Comparison of ENCODE assay signal across 8 mouse cellular contexts in genomic region chr13:51845591-51846191, GRCm38 (mm10). TPM values are rescaled to one million over a fixed set of nuclear protein-coding genes. Genes with fewer than 3 reads are reported as not detected.
DNase-seq lines count a peak whose midpoint lies in the region; ATAC-seq and TF ChIP-seq lines count a peak whose summit lies in the region.

No protein-coding gene starts in this region.

- under 1% methylated on average over 45 of the region's 45 CpGs for WGBS in hindbrain, embryonic 13.5 days

- H3K79me2 ChIP-seq in MEL (ENCODE audit: control insufficient read depth, insufficient read depth, low read length, poor library complexity): peaks cover 16% of the 10 kb centered on the region

- peak; percentile 73 for TF ChIP-seq RAD21 in MEL (IDR thresholded peaks at IDR 0.05; ENCODE audit: low read depth, low read length)

- H3K9me3 ChIP-seq in MEL (replicated peaks; ENCODE audit: insufficient read depth, low read length): no peaks in the 10 kb centered on the region
- H3K9me3 ChIP-seq in hindbrain, embryonic 13.5 days: no peaks in the 10 kb centered on the region

- H3K4me2 ChIP-seq in hindbrain, embryonic 13.5 days: peak overlapping the region; percentile 88

- H3K36me3 ChIP-seq in MEL (ENCODE audit: control insufficient read depth in 1 of 2, insufficient read depth in 2 of 2, low read length in 2 of 2): peaks cover 0 to 7% of the 10 kb centered on the region in 2 experiments; a peak in 2 of 4 replicates
- no peaks in the 10 kb centered on the region for H3K36me3 ChIP-seq in hindbrain, embryonic 13.5 days

- DNase-seq in MEL (ENCODE audit: low read depth, low spot score): peak; percentile 90
- DNase-seq in cerebellum, adult 8-10 months: peak; percentile 86
- DNase-seq in frontal cortex, postnatal 10 days (ENCODE audit: low spot score in 2 of 2): peak; percentile 67 to 81
- peak; percentile 88 to 92 for DNase-seq in layer of hippocampus, postnatal 25 days (ENCODE audit: extremely low spot score in 1 of 2, low spot score in 1 of 2)
- DNase-seq in lung, postnatal 25 days (ENCODE audit: low spot score): peak; percentile 83
- DNase-seq in retina, embryonic 14.5 days (ENCODE audit: low spot score): peak; percentile 90
- DNase-seq in thymus, postnatal 36 days: peak; percentile 90 to 91

- no peaks in the 10 kb centered on the region; a peak in 1 of 4 replicates for H3K27me3 ChIP-seq in MEL (ENCODE audit: control insufficient read depth in 1 of 2, insufficient read depth in 2 of 2, low read length in 2 of 2)
- H3K27me3 ChIP-seq in hindbrain, embryonic 13.5 days: peaks cover 38% of the 10 kb centered on the region

- peak overlapping the region; percentile 79 for H3K9ac ChIP-seq in MEL (ENCODE audit: control insufficient read depth, low read depth, low read length, poor library complexity, severe bottlenecking)
- peak overlapping the region; percentile 76 for H3K9ac ChIP-seq in hindbrain, embryonic 13.5 days

- peak; percentile 53 for ATAC-seq in hindbrain, embryonic 13.5 days (ENCODE audit: low FRiP score)

- peak overlapping the region; percentile 52 for H3K27ac ChIP-seq in MEL (ENCODE audit: control insufficient read depth, low read depth, low read length)
- peak overlapping the region; percentile 88 for H3K27ac ChIP-seq in hindbrain, embryonic 13.5 days

- peak; percentile 60 to 88 (median 86) for TF ChIP-seq CTCF in MEL (IDR thresholded peaks at IDR 0.05 in 2 of 3, conservative IDR thresholded peaks at IDR 0.05 in 1 of 3; ENCODE audit: control insufficient read depth in 1 of 3, insufficient read depth in 1 of 3, low read depth in 2 of 3, low read length in 3 of 3, poor library complexity in 1 of 3, severe bottlenecking in 1 of 3)

- no peak for TF ChIP-seq EP300 in MEL (IDR thresholded peaks at IDR 0.05; ENCODE audit: low read depth in 1 of 2, low read length in 2 of 2)

- H3K4me1 ChIP-seq in MEL (ENCODE audit: control insufficient read depth in 1 of 2, insufficient read depth in 2 of 2, low read length in 2 of 2): peaks cover 6 to 36% of the 10 kb centered on the region in 2 experiments
- H3K4me1 ChIP-seq in hindbrain, embryonic 13.5 days (replicated peaks): peaks cover 65% of the 10 kb centered on the region

- H3K4me3 ChIP-seq in MEL (ENCODE audit: control insufficient read depth in 1 of 2, insufficient read depth in 1 of 2, low read depth in 2 of 2, low read length in 2 of 2): peak overlapping the region; percentile 60 to 84
- H3K4me3 ChIP-seq in hindbrain, embryonic 13.5 days: peak overlapping the region; percentile 52

- TF ChIP-seq POLR2A in MEL (IDR thresholded peaks at IDR 0.05; ENCODE audit: control insufficient read depth in 1 of 2, insufficient read depth in 1 of 2, low read depth in 1 of 2, low read length in 2 of 2, poor library complexity in 1 of 2): no peak

TF ChIP-seq in MEL, 35 proteins besides CTCF, POLR2A, EP300 and RAD21:
- TF ChIP-seq CHD2 (IDR thresholded peaks at IDR 0.05; ENCODE audit: low read length) (no peak), MAZ (IDR thresholded peaks at IDR 0.05; ENCODE audit: low read depth, low read length) (0 out of 2 replicates have a peak, but pooled peaks have one; percentile 30), POLR2AphosphoS5 (IDR thresholded peaks at IDR 0.05; ENCODE audit: borderline replicate concordance, low read depth, low read length) (no peak), TCF12 (IDR thresholded peaks at IDR 0.05; ENCODE audit: low read depth, low read length) (no peak), SIN3A (IDR thresholded peaks at IDR 0.05; ENCODE audit: low read length) (peak; percentile 80), USF2 (IDR thresholded peaks at IDR 0.05; ENCODE audit: borderline replicate concordance in 1 of 2, insufficient read depth in 1 of 2, low read depth in 1 of 2, low read length in 2 of 2) (no peak), POLR2AphosphoS2 (IDR thresholded peaks at IDR 0.05; ENCODE audit: low read length) (no peak), TBP (IDR thresholded peaks at IDR 0.05; ENCODE audit: low read depth, low read length) (no peak), MXI1 (IDR thresholded peaks at IDR 0.05; ENCODE audit: low read depth, low read length) (peak; percentile 69), USF1 (IDR thresholded peaks at IDR 0.05; ENCODE audit: low read depth, low read length) (no peak), KAT2A (conservative IDR thresholded peaks at IDR 0.05; ENCODE audit: low read depth, low read length) (no peak), E2F4 (IDR thresholded peaks at IDR 0.05; ENCODE audit: borderline replicate concordance, low read depth, low read length) (no peak), SMC3 (IDR thresholded peaks at IDR 0.05; ENCODE audit: low read depth, low read length) (peak; percentile 61), HCFC1 (IDR thresholded peaks at IDR 0.05; ENCODE audit: low read depth, low read length) (peak; percentile 40; the same call in 1 of the 2 replicates), ETS1 (IDR thresholded peaks at IDR 0.05; ENCODE audit: low read depth, low read length) (0 out of 2 replicates have a peak, but pooled peaks have one; percentile 27), ZNF384 (IDR thresholded peaks at IDR 0.05; ENCODE audit: low read depth, low read length) (no peak), ZMIZ1 (IDR thresholded peaks at IDR 0.05; ENCODE audit: low read depth, low read length) (no peak), TAL1 (IDR thresholded peaks at IDR 0.05; ENCODE audit: low read length) (no peak), ZC3H11A (IDR thresholded peaks at IDR 0.05; ENCODE audit: low read depth, low read length) (peak; percentile 46), MAX (IDR thresholded peaks at IDR 0.05; ENCODE audit: low read length) (peak; percentile 44), CHD1 (IDR thresholded peaks at IDR 0.05; ENCODE audit: low read depth, low read length) (no peak), MYC (IDR thresholded peaks at IDR 0.05; ENCODE audit: low read depth, low read length) (0 out of 2 replicates have a peak, but pooled peaks have one; percentile 33), MYB (IDR thresholded peaks at IDR 0.05; ENCODE audit: low read depth, low read length) (no peak), RCOR1 (IDR thresholded peaks at IDR 0.05; ENCODE audit: low read depth, low read length) (no peak), NELFE (IDR thresholded peaks at IDR 0.05; ENCODE audit: low read depth, low read length) (peak; percentile 28; the same call in 1 of the 2 replicates), NRF1 (IDR thresholded peaks at IDR 0.05; ENCODE audit: insufficient read depth, low read depth, low read length, poor library complexity, severe bottlenecking) (no peak), ZKSCAN1 (IDR thresholded peaks at IDR 0.05; ENCODE audit: low read depth, low read length) (no peak), GABPA (IDR thresholded peaks at IDR 0.05; ENCODE audit: low read depth, low read length) (no peak), ELF1 (IDR thresholded peaks at IDR 0.05; ENCODE audit: low read depth, low read length) (peak; percentile 72), GATA1 (IDR thresholded peaks at IDR 0.05; ENCODE audit: low read depth, low read length) (no peak), BHLHE40 (IDR thresholded peaks at IDR 0.05; ENCODE audit: borderline replicate concordance, low read depth, low read length) (peak; percentile 33; the same call in 1 of the 2 replicates), MAFK (IDR thresholded peaks at IDR 0.05; ENCODE audit: borderline replicate concordance, low read depth, low read length) (no peak), JUND (IDR thresholded peaks at IDR 0.05; ENCODE audit: low read depth, low read length) (no peak), UBTF (IDR thresholded peaks at IDR 0.05; ENCODE audit: borderline replicate concordance, insufficient read depth, low read depth, low read length) (no peak), MEF2A (IDR thresholded peaks at IDR 0.05; ENCODE audit: extremely low read depth, insufficient replicate concordance, low read depth, low read length, poor library complexity, severe bottlenecking) (no peak)
TF ChIP-seq in MEL: peak in this region for 12.

RNA-seq across cellular contexts. Expression of gene Gadd45g, which starts 0.8 kb away (rescaled TPM):
- 7.2 and 9.2 TPM in 2 replicates for total RNA-seq in MEL (2012; rRNA removed)
- 10 to 100 TPM in 1 of 2 experiments, not detected in 1; 11.0 TPM for polyA plus RNA-seq in MEL (2012; ENCODE audit: insufficient read depth in 1 of 2, insufficient read length in 2 of 2, low read depth in 1 of 2, low replicate concordance in 2 of 2, missing spikeins in 1 of 2)
- polyA plus RNA-seq in hindbrain, embryonic 13.5 days (2015; fragmentation: Nextera tagmentation; extraction: Ambion mirVana): 113 and 116 TPM in 2 replicates
- total RNA-seq in layer of hippocampus, postnatal 25 days (2021): 10 to 100 TPM; 16.5 to 24.1 TPM

RNA-seq across cellular contexts. Expression of gene Sema4d, which starts 52.1 kb away (rescaled TPM):
- 6.9 and 8.2 TPM in 2 replicates for total RNA-seq in MEL (2012; rRNA removed)
- 10 to 100 TPM in 1 of 2 experiments, not detected in 1; 20.3 TPM for polyA plus RNA-seq in MEL (2012; ENCODE audit: insufficient read depth in 1 of 2, insufficient read length in 2 of 2, low read depth in 1 of 2, low replicate concordance in 2 of 2, missing spikeins in 1 of 2)
- polyA plus RNA-seq in hindbrain, embryonic 13.5 days (2015; fragmentation: Nextera tagmentation; extraction: Ambion mirVana): 10.5 and 10.9 TPM in 2 replicates
- 100 to 1,000 TPM; 127 to 132 TPM for total RNA-seq in layer of hippocampus, postnatal 25 days (2021)

Comparison
In these comparisons a context has a peak if more than half of its experiments do, and no peak if none do; other contexts are left out.
1. Peak in every context shown above with its lines: DNase-seq, ATAC-seq, H3K4me3 ChIP-seq and H3K27ac ChIP-seq.
2. RNA of gene Sema4d, which starts 52.1 kb away (total RNA-seq): 127 to 132 TPM in layer of hippocampus, postnatal 25 days; 6.9 to 8.2 TPM in MEL; every median in the first group is over 10 times any median in the second.